Mouse (Mus musculus): ENCODE results near the gene BC049352. TPM values are rescaled to one million over a fixed set of nuclear protein-coding genes. Genes with fewer than 3 reads are reported as not detected.

The BC049352 gene
- 1 to 10 TPM; 1.1 to 1.5 TPM for total RNA-seq (2021)

- peak in 1 of 2 experiments; percentile 60 for DNase-seq (ENCODE audit: low spot score in 2 of 2)
- intact Hi-C loops (cut with DNase I), result no loop called here
Observed at GRCm38 (mm10) chr9:45181770-45182169, at the start of gene BC049352. BC049352 (plus strand) TSS chr9:45182007.

- intact Hi-C loops (cut with DNase I), result no loop called here
- DNase-seq (ENCODE audit: low spot score in 2 of 2), result no peak
Observed at GRCm38 (mm10) chr9:45133484-45134310, 48.1 kb upstream of the BC049352 start.

- DNase-seq (ENCODE audit: low spot score in 2 of 2), result no peak
- intact Hi-C loops (cut with DNase I), result no loop called here
Observed at GRCm38 (mm10) chr9:45136442-45137169, 45.2 kb upstream of the BC049352 start.

DNA sequence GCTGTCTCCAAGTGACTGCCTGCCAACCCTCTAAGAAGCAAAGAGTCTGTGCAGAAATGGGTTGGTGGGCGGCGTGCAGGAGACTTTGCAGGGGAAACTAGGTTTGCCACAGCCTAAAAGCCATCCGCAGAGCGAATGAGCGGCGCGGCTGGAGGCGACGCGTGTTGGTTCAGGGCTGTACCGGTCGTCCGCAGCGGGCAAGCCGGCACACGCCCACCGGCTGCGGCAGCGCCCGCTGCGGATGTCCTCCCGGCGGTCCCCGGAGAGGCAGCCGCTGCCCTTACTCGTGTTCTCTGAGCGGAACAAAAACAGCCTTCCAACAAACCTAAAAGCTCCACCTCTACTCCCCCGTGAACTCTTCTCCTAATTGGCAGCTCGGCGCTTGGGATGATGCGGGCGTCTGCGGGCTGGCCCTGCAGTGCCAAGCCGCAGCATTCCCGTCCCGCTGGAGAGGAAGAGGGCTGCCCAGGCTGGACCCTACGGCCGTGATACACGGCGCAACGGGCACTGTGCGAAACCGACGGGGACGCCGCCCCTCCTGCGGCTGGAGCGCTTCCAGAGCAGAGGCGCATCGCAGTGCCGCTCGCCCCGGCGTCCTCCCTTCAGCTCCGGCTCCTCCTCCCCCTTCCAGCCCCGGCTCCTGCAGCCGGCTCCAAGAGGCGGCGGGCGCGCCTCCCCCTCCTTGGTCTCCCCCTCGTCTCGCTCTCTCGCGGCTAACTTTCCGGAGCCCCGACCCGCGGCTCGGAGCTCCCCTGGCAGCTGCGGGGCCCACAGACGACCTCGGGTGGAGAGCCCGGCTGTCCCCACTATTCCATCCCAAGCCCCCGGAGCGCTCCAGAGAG lies 43.4 kb upstream of the BC049352 start, which contains the start of gene Scn4b:
Gene Scn4b, plus strand, starts transcription at position 205 of the 842 bp plus-strand sequence.
- DNase-seq (ENCODE audit: low spot score in 2 of 2), result peak in 1 of 2 experiments; percentile 39

GRCm38 (mm10) chr9:45139082-45139481 lies 42.7 kb upstream of the BC049352 start:
- DNase-seq (ENCODE audit: low spot score in 2 of 2), result no peak
- intact Hi-C loops (cut with DNase I), result loop anchor here (2.0 kb wide), 1 partner anchor 16 kb away; no protein-coding TSS in a partner anchor

More for the DNA sequence above, 43.4 kb upstream of the BC049352 start, which contains the start of gene Scn4b:
- intact Hi-C loops (cut with DNase I), result loop anchor here (2.0 kb wide), 1 partner anchor 16 kb away; no protein-coding TSS in a partner anchor

DNA sequence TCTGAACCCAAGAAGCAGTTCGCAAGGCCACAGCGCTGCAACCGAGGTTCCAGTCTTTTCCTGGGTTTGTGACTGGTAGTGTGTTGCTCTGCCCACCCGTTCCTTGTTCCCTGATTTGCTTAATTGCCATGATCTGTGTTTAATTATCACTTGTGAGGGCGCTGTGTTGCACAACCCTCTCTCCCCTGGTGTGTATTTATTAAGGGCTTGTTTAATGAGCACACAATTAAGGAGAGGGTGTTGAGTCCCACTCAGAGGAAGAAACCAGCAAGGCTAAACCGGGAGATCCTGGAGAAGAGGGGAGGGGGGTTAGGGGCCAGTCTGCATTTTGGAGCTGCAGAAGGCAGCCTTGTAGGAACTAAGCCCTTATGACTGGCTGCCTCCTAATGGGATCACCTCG lies 40.9 kb upstream of the BC049352 start:
- no peak for DNase-seq (ENCODE audit: low spot score in 2 of 2)
- intact Hi-C loops (cut with DNase I), result loop anchor here (10.0 kb wide), 1 partner anchor 486 kb away; no protein-coding TSS in a partner anchor

GRCm38 (mm10) chr9:45142686-45143085 lies 39.1 kb upstream of the BC049352 start:
- intact Hi-C loops (cut with DNase I), result loop anchor here (10.0 kb wide), 1 partner anchor 488 kb away; no protein-coding TSS in a partner anchor
- DNase-seq (ENCODE audit: low spot score in 2 of 2), result no peak

DNA sequence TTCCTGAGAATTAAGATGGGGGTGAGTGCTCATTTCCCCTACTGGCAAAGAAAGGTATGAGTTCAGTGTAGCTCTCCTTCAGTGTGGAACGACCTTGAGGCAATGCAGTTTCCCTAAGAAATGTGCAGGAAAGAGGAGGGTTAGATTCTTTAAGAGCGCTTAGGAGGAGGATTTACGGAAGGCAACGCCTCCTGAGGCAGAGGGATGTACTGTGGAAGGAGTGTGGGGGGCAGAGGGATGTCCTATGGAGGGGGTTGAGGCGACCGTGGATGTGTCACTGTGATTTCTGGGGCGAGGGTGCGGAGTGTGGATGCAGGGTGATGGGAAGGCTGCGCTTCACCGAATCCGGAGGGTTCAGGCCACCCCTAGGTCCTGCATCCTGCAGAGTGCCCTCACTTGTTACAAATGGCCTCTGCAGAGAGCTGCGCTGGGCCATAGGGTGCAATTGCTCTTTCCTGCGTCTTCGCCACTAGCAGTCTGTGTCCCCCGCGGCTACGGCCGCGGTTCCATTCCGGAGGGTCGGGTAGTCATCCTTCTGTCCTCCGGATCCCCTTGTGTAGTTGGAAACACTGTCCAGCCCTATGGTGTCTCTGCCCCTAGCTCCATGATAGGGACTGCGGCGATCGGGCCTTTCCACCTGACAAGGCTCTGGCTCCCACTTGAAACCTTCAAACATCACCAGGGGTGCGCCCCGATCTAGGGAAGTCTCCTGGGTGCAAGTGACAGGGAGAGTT lies 36.1 kb upstream of the BC049352 start:
- peak; percentile 32 to 54 for DNase-seq (ENCODE audit: low spot score in 2 of 2)
- intact Hi-C loops (cut with DNase I), result loop anchor here (2.0 to 10.0 kb wide), 5 partner anchors 25 to 491 kb away; partner anchors contain the start of gene Ube4a

GRCm38 (mm10) chr9:45146267-45146597 lies 35.6 kb upstream of the BC049352 start:
- intact Hi-C loops (cut with DNase I), result loop anchor here (2.0 to 10.0 kb wide), 5 partner anchors 25 to 491 kb away; partner anchors contain the start of gene Ube4a
- peak; percentile 74 to 83 for DNase-seq (ENCODE audit: low spot score in 2 of 2)

DNA sequence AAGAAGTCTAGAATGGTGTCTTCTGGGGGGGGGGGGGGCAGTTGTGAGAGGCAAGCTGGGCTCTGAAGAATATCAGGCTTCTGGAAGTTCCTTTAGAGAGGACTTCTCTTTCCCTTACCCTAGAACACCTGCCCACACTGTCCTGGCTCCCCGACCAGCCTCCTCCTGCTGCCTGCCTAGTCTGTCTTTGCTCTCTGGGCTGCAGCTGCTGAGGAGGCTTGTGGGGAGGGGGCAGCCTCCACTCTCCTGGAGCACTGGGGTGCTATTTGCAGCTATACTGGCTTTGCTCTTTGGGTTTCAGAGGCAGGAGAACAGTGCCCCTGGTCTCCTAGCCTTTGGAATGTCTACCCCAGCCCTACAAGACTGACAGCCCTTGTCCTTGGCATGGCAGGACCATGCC lies 30.9 kb upstream of the BC049352 start:
- DNase-seq (ENCODE audit: low spot score in 2 of 2), result no peak

GRCm38 (mm10) chr9:45153361-45153760 lies 28.4 kb upstream of the BC049352 start:
- intact Hi-C loops (cut with DNase I), result no loop called here
- no peak for DNase-seq (ENCODE audit: low spot score in 2 of 2)

More for the DNA sequence above, 30.9 kb upstream of the BC049352 start:
- intact Hi-C loops (cut with DNase I), result no loop called here

- intact Hi-C loops (cut with DNase I), result no loop called here
- peak in 1 of 2 experiments; percentile 78 for DNase-seq (ENCODE audit: low spot score in 2 of 2)
Observed at GRCm38 (mm10) chr9:45167903-45168302, 13.9 kb upstream of the BC049352 start.

DNA sequence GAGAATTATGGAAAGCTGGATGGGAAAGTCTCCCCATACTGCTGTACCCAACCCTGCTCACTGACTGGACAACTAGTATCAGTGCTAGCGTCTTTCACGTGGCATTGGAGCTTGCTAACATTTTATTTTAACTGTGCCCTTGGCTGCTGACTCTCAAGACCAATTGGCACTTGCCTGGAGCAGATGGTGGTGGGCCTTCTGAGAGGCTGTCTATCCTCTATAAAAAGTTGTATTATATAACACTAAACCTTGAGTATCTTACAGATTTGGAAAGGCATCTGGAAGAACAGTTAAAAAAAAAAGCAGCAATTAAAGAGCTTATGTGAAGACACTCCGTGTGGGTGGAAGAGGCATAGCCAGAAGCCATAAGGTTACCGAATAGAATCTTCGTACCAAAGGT lies 11.7 kb upstream of the BC049352 start:
- peak; percentile 55 to 89 for DNase-seq (ENCODE audit: low spot score in 2 of 2)
- intact Hi-C loops (cut with DNase I), result loop anchor here (2.0 kb wide), 1 partner anchor 15 kb away; no protein-coding TSS in a partner anchor

- no peak for DNase-seq (ENCODE audit: low spot score in 2 of 2)
- intact Hi-C loops (cut with DNase I), result loop anchor here (2.0 kb wide), 1 partner anchor 14 kb away; no protein-coding TSS in a partner anchor
Observed at GRCm38 (mm10) chr9:45171073-45171610, 10.7 kb upstream of the BC049352 start.

DNA sequence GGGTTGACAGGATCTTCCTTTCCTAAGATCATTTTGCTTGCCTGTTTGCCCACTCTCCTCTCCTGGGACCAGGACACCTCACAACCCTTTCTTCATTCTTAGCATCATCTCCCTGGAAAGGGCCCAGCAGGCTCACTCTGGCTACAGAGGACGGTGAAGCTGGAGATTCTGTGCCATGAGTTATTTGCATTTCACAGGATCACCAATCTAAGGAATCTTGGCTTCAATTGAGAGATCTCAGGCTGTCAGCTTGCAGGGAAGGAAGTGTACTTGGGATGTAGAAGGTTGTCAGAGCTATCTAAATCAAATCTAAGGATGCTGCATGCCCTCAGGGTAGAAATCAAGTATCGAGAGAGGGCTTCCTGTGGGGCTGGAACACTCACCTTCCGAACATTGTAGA lies 8.3 kb upstream of the BC049352 start:
- intact Hi-C loops (cut with DNase I), result no loop called here
- DNase-seq (ENCODE audit: low spot score in 2 of 2), result no peak

- DNase-seq (ENCODE audit: low spot score in 2 of 2), result no peak
- intact Hi-C loops (cut with DNase I), result no loop called here
Observed at GRCm38 (mm10) chr9:45179282-45179681, 2.5 kb upstream of the BC049352 start.

DNA sequence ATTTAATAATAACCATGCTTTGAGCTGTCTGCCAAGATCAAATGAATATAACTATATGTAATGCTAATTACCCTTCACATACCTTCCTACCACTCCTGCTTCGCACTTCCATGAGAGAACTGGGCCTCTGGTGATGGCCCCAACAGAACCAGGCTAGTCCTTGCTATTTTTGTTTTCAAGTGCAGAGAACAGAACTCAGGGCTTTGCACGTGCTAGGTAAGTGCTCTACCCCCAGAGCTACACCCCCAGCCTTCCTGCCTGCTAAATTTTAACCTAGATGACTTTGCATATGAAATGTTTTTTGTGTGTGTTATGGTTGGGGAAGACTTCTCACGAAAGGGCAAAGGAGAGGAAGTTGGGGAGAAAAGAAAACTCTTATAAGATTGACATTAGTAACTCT lies 714 bp downstream of the BC049352 start:
- DNase-seq (ENCODE audit: low spot score in 2 of 2), result no peak
- intact Hi-C loops (cut with DNase I), result no loop called here

DNA sequence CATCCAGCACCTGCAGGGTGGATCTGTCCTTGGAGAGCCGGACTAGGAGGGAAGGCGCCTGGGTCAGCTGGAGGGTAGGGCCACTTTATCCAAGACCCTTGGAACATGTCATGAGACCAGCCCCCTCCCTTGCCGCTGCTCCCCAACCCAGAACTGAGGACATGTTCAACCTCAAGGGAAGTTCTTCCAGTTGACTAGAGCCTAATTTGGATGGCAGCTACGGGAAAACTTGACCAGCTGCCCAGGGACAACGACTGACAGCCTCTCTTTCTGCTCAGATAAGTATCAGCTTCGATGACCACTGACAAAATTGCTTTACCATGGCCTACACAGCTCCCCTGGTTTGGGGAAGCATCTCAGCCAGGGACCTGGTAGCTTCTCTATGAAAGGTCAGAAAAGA lies 1.5 kb downstream of the BC049352 start:
- no peak for DNase-seq (ENCODE audit: low spot score in 2 of 2)
- intact Hi-C loops (cut with DNase I), result no loop called here

Data from left cerebral cortex, postnatal 25 days (tissue).